Mouse (Mus musculus) embryonic facial prominence, embryonic 11.5 days (tissue): ENCODE results near the gene Slfn2. TPM values are rescaled to one million over a fixed set of nuclear protein-coding genes. Genes with fewer than 3 reads are reported as not detected.

Experiments
- ATAC-seq: fragments of 200-750 bp; cut with Nextera tagmentation; replicated peaks from 2 replicates; pipeline ENCODE4 v1.8.0; 2017; ENCODE audit warnings: low read depth; ENCODE audit not compliant: insufficient number of reproducible peaks, low FRiP score, low TSS enrichment
- DNase-seq: peaks from one replicate; pipeline ENCODE4 v3.0.0-alpha.2; 2015; ENCODE audit warnings: low spot score
- H3K27ac ChIP-seq: fragments of 300-500 bp; sonication (generic); replicated peaks from 2 replicates; pipeline ENCODE4 v1.5.1; 2014; ENCODE audit warnings: mild to moderate bottlenecking, low read depth, low read length, control low read depth
- H3K27me3 ChIP-seq: fragments of 300-500 bp; sonication (generic); 2 replicates; pipeline ENCODE4 v1.6.1; 2014; ENCODE audit warnings: mild to moderate bottlenecking, low read length, moderate library complexity, mixed read lengths; ENCODE audit not compliant: control insufficient read depth, insufficient read depth
- H3K36me3 ChIP-seq: fragments of 300-500 bp; sonication (generic); replicated peaks from 2 replicates; pipeline ENCODE4 v1.6.1; 2014; ENCODE audit warnings: low read depth, mild to moderate bottlenecking, low read length, moderate library complexity, mixed read lengths; ENCODE audit not compliant: control insufficient read depth, insufficient read depth
- H3K4me1 ChIP-seq: fragments of 300-500 bp; sonication (generic); 2 replicates; pipeline ENCODE4 v1.6.1; 2014; ENCODE audit warnings: low read length, mixed read lengths; ENCODE audit not compliant: control insufficient read depth, insufficient read depth
- H3K4me2 ChIP-seq: fragments of 300-500 bp; sonication (generic); 2 replicates; pipeline ENCODE4 v1.6.1; 2014; ENCODE audit warnings: low read depth, mild to moderate bottlenecking, control low read depth, low read length, moderate library complexity
- H3K4me3 ChIP-seq: fragments of 300-500 bp; sonication (generic); 2 replicates; pipeline ENCODE4 v1.5.1; 2014; ENCODE audit warnings: low read depth, low read length, control low read depth
- H3K9ac ChIP-seq: fragments of 300-500 bp; sonication (generic); replicated peaks from 2 replicates; pipeline ENCODE4 v1.6.1; 2014; ENCODE audit warnings: mild to moderate bottlenecking, control low read depth, low read length
- H3K9me3 ChIP-seq: fragments of 300-500 bp; sonication (generic); replicated peaks from 2 replicates; pipeline ENCODE4 v1.6.1; 2016; ENCODE audit warnings: mild to moderate bottlenecking, low read length, inconsistent platforms, mixed read lengths; ENCODE audit not compliant: control insufficient read depth
- WGBS: fragments of 180-500 bp; shearing (Covaris S2); extraction: QIAGEN DNeasy Blood & Tissue Kit; methylation state at CpG from one replicate; pipeline ENCODE4 v1.1.7; 2014; 5-methylcytosine and 5-hydroxymethylcytosine counted together
- polyA plus RNA-seq: library from polyadenylated mRNA; unstranded; fragments of >200 nt; fragmentation: Nextera tagmentation; extraction: Ambion mirVana; gene quantifications from 2 replicates; pipeline ENCODE4 v1.2.1, GENCODE M21; 2014

Gene Slfn2
- polyA plus RNA-seq, 1 experiment from 2014 or later = 1.8 TPM

- no peaks in the 10 kb centered on the region for H3K4me1 ChIP-seq
- H3K9ac ChIP-seq = no peak overlapping the region
Measured at GRCm38 (mm10) chr11:83041000-83041399, 23.9 kb upstream of the Slfn2 start.

GRCm38 (mm10) chr11:83043891-83044290 is 21.0 kb upstream of the Slfn2 start:
- DNase-seq (no peak), ATAC-seq (no peak)
- H3K9me3 ChIP-seq = no peaks in the 10 kb centered on the region
- H3K9ac ChIP-seq = no peak overlapping the region
- H3K27me3 ChIP-seq = no peaks in the 10 kb centered on the region
- H3K36me3 ChIP-seq = no peaks in the 10 kb centered on the region
- no peak overlapping the region for H3K27ac ChIP-seq
- no peak overlapping the region for H3K4me2 ChIP-seq
- H3K4me3 ChIP-seq = no peak overlapping the region
- H3K4me1 ChIP-seq = no peaks in the 10 kb centered on the region
- 79% methylated on average over 4 of the region's 4 CpGs for WGBS

More at GRCm38 (mm10) chr11:83041000-83041399, 23.9 kb upstream of the Slfn2 start:
- no peak overlapping the region for H3K27ac ChIP-seq
- H3K4me3 ChIP-seq = no peak overlapping the region
- no peak for ATAC-seq
- no peak overlapping the region for H3K4me2 ChIP-seq
- no peaks in the 10 kb centered on the region for H3K36me3 ChIP-seq
- H3K9me3 ChIP-seq = no peaks in the 10 kb centered on the region
- DNase-seq = no peak
- H3K27me3 ChIP-seq = no peaks in the 10 kb centered on the region

- Histone ChIP-seq H3K27me3 (no peaks in the 10 kb centered on the region), H3K9ac (no peak overlapping the region), H3K4me1 (no peaks in the 10 kb centered on the region), H3K36me3 (no peaks in the 10 kb centered on the region), H3K4me3 (no peak overlapping the region), H3K9me3 (no peaks in the 10 kb centered on the region), H3K4me2 (no peak overlapping the region), H3K27ac (no peak overlapping the region)
- WGBS = 86% methylated on average over 3 of the region's 3 CpGs
- ATAC-seq = no peak
- no peak for DNase-seq
Measured at GRCm38 (mm10) chr11:83045642-83046041, 19.3 kb upstream of the Slfn2 start.

GRCm38 (mm10) chr11:83057863-83058262 is 7.0 kb upstream of the Slfn2 start:
- Histone ChIP-seq H3K4me2 (no peak overlapping the region), H3K27ac (no peak overlapping the region), H3K9me3 (no peaks in the 10 kb centered on the region), H3K36me3 (no peaks in the 10 kb centered on the region), H3K4me1 (no peaks in the 10 kb centered on the region), H3K4me3 (no peak overlapping the region), H3K9ac (no peak overlapping the region), H3K27me3 (no peaks in the 10 kb centered on the region)
- DNase-seq (peak; percentile 68), ATAC-seq (no peak)
- 8% methylated on average over 5 of the region's 5 CpGs for WGBS

- ATAC-seq = no peak
- Histone ChIP-seq H3K27me3 (no peaks in the 10 kb centered on the region), H3K36me3 (no peaks in the 10 kb centered on the region), H3K27ac (no peak overlapping the region), H3K4me3 (no peak overlapping the region), H3K4me1 (no peaks in the 10 kb centered on the region), H3K9ac (no peak overlapping the region), H3K9me3 (no peaks in the 10 kb centered on the region), H3K4me2 (no peak overlapping the region)
- 82% methylated on average over 5 of the region's 5 CpGs for WGBS
- DNase-seq = no peak
Measured at GRCm38 (mm10) chr11:83060412-83061020, 4.4 kb upstream of the Slfn2 start.

GRCm38 (mm10) chr11:83061806-83062205 is 3.1 kb upstream of the Slfn2 start:
- DNase-seq = no peak
- WGBS = 84% methylated on average over 7 of the region's 7 CpGs
- H3K27me3 ChIP-seq = no peaks in the 10 kb centered on the region

GRCm38 (mm10) chr11:83063126-83063525 is 1.8 kb upstream of the Slfn2 start:
- H3K9ac ChIP-seq = no peak overlapping the region
- no peak overlapping the region for H3K4me2 ChIP-seq
- no peaks in the 10 kb centered on the region for H3K36me3 ChIP-seq
- WGBS = 82% methylated on average over 4 of the region's 4 CpGs
- ATAC-seq = no peak
- H3K27me3 ChIP-seq = no peaks in the 10 kb centered on the region
- no peaks in the 10 kb centered on the region for H3K4me1 ChIP-seq
- no peak overlapping the region for H3K27ac ChIP-seq
- H3K4me3 ChIP-seq = no peak overlapping the region
- no peaks in the 10 kb centered on the region for H3K9me3 ChIP-seq
- DNase-seq = no peak

More at GRCm38 (mm10) chr11:83061806-83062205, 3.1 kb upstream of the Slfn2 start:
- Histone ChIP-seq H3K36me3 (no peaks in the 10 kb centered on the region), H3K27ac (no peak overlapping the region), H3K4me1 (no peaks in the 10 kb centered on the region), H3K9ac (no peak overlapping the region), H3K4me2 (no peak overlapping the region), H3K9me3 (no peaks in the 10 kb centered on the region), H3K4me3 (no peak overlapping the region)
- ATAC-seq = no peak

GRCm38 (mm10) chr11:83063941-83064349 is 967 bp upstream of the Slfn2 start:
- ATAC-seq (no peak), DNase-seq (no peak)
- no peaks in the 10 kb centered on the region for H3K9me3 ChIP-seq
- no peak overlapping the region for H3K9ac ChIP-seq
- H3K4me3 ChIP-seq = no peak overlapping the region
- H3K36me3 ChIP-seq = no peaks in the 10 kb centered on the region
- no peak overlapping the region for H3K4me2 ChIP-seq
- WGBS = 56% methylated on average over 3 of the region's 3 CpGs
- H3K4me1 ChIP-seq = no peaks in the 10 kb centered on the region
- H3K27me3 ChIP-seq = no peaks in the 10 kb centered on the region
- H3K27ac ChIP-seq = no peak overlapping the region
